Mouse (Mus musculus) ovary, adult 2 months (tissue): Measurements from ENCODE around the gene Gm26920. TPM values are rescaled to one million over a fixed set of nuclear protein-coding genes. Genes with fewer than 3 reads are reported as not detected.

Experiments used
- polyA plus RNA-seq: library from polyadenylated mRNA; depleted of rRNA; stranded (reverse); fragments of >200 nt; gene quantifications from 2 replicates; pipeline ENCODE4 v1.2.3, GENCODE M21; 2012; rRNA removed

Gm26920 gene
- 0.17 TPM in 1 of 2 replicates, not detected in the other for polyA plus RNA-seq

DNA sequence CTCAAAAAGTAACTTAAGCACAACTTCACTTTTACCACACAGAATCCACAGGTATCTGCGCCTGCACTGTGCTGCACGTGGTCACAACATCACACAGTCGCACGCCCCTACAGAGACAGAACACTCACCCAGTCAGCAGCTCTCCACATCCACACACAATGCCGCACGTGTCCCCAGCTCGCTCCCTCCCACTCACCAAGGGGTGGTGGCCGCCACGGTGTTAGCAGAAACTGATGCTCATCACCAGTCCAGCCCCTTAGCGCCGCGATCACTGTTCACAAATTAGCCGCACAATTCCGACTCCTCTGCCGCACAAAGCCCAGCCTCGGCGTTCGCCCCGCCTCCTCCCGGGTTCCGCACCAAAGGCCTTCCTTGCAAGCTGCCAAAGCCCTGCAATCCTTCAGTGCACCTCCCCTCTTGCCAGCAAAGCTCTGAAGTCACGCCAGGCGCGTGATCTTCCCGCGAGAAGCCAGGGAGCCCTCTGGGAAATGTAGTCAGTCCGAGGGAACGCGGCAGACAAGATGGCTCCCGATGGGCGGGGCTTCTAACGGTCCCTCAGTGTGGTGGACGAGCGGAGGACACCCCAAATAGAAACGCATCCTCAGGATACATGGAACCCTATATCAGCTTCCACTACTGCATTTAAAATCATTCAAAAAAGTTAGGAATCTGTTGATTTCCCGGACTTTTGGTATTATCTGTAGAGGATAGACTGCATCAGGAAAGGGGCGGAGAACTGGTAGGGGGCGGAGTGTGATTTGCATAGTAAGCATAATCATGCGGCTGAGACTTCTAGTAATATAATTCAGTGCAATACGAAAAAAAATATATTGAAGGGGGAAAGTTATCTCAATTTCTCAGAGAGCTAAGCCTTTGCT, at the start of gene Gm26920, which contains the start of gene Zfp566:
TSS of gene Gm26920 (minus strand) at position 319 of the 878 bp plus-strand sequence.
TSS of gene Zfp566 (minus strand) at position 436 of the 878 bp plus-strand sequence.

GRCm38 (mm10) chr7:30121308-30122187, 31.3 kb upstream of the Gm26920 start, which contains the start of gene Zfp382:
TSS of gene Zfp382 (plus strand) at chr7:30121942.

GRCm38 (mm10) chr7:30094646-30095429, 4.6 kb upstream of the Gm26920 start, which contains the start of gene Zfp260:
TSS of gene Zfp260 (plus strand) at chr7:30094777.

DNA sequence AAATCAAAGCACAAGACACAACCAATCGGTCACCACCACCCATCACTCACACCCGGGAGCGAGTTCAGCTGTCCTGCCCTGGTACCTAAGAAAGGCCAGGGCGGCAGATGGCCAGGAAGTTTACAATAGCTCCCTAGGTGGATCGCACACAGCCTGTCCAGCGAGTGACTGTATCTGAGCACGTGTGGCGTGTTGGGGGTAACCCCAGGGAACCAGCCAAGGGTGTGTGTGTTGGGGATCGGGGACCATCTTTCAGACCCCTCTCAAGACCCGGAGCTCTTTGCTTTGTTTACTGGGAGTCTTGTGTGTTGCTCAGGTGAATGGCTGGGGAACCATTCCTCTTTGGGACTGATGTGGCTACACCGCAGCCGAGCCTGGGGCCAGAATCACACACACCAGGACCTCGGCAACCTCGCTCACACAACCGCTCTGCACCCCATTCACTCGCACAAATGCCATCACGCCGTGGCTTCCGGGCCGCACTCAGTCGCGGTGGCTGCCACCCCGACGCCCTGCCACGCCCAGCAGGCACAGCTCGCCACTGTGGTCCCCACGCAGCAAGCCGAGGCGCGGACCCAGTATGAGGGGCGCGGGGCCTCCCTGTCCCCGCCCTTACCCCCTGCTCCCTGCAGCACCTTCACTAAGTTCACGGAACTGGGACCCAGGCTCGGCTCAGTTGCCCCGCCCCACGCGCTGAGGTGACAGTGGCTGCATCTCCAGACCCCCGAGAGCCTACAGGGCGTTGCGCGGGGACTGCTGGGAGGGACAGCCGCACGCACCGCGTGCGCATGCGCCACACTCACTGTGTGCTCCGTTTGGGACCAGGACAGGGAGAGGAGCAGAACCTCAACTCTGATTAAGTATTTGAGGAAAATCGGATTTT, 17.8 kb downstream of the Gm26920 start, which contains the start of gene Zfp82:
TSS of gene Zfp82 (minus strand) at position 755 of the 883 bp plus-strand sequence.

DNA sequence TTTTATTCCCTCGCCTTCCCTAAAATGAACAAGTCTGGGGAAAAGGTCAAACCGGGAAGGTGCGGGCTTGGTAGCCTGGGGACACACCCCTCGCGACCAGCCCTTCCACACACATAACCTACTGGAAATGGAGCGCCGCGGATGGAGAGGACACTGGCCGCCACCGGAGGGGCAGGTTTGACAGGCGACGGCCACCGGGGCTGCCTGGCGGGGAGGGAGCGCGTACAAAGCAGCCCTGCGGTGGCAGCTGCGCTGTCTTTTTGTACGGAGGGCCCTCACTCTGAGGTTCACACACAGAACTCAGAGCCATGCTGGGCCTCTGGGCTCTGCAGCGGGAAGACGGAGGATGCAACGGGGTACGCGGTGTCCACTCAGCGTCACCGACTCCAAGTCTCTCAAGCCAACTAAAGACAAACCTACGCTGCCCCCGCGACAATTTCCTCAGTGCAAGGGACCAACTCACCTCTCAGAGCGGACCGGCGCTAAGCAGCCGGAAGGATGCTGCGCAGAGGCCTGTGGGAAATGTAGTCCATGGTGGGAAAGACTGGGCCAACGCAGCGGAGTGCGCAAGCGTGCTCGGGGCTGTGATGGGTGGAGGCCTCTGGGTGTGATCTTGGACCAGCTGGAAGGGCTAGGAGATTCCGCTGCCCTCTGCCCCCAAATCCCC, 39.2 kb downstream of the Gm26920 start, which contains the start of gene Zfp14:
TSS of gene Zfp14 (minus strand) at position 499 of the 667 bp plus-strand sequence.

Other genes with a start within 250 kb of the Gm26920 start
- 0.32 and 0.39 TPM in 2 replicates for gene Zfp940, start 236.7 kb downstream of the Gm26920 start, polyA plus RNA-seq
- 0.85 TPM in 2 replicates for gene Zfp420, start 230.4 kb downstream of the Gm26920 start, polyA plus RNA-seq
- 2.6 and 2.9 TPM in 2 replicates for gene Zfp27, start 183.8 kb downstream of the Gm26920 start, polyA plus RNA-seq
- 1.2 and 1.7 TPM in 2 replicates for gene Zfp383, start 182.2 kb downstream of the Gm26920 start, polyA plus RNA-seq
- gene Zfp74, start 136.3 kb downstream of the Gm26920 start, polyA plus RNA-seq, result 6.0 and 18.7 TPM in 2 replicates
- 6.6 TPM in 2 replicates for gene Zfp568, start 106.5 kb downstream of the Gm26920 start, polyA plus RNA-seq
- gene Zfp14, start 39.0 kb downstream of the Gm26920 start, polyA plus RNA-seq, result 3.5 TPM in 2 replicates
- gene Zfp82, start 17.5 kb downstream of the Gm26920 start, polyA plus RNA-seq, result 0.25 and 0.52 TPM in 2 replicates
- 1.4 and 1.5 TPM in 2 replicates for gene Zfp566, start 117 bp upstream of the Gm26920 start, polyA plus RNA-seq
- 16.3 and 17.8 TPM in 2 replicates for gene Zfp260, start 4.4 kb upstream of the Gm26920 start, polyA plus RNA-seq
- gene Zfp382, start 31.5 kb upstream of the Gm26920 start, polyA plus RNA-seq, result 1.4 and 1.6 TPM in 2 replicates
- 15.8 and 17.8 TPM in 2 replicates for gene Zfp146, start 79.3 kb upstream of the Gm26920 start, polyA plus RNA-seq
- 5.5 and 7.1 TPM in 2 replicates for gene Cox7a1, start 93.7 kb upstream of the Gm26920 start, polyA plus RNA-seq
- gene Capns1, start 108.4 kb upstream of the Gm26920 start, polyA plus RNA-seq, result 713 and 1,238 TPM in 2 replicates
- gene Polr2i, start 141.5 kb upstream of the Gm26920 start, polyA plus RNA-seq, result 136 and 192 TPM in 2 replicates
- 61.2 and 66.3 TPM in 2 replicates for gene Tbcb, start 141.9 kb upstream of the Gm26920 start, polyA plus RNA-seq
- not detected in 2 replicates for gene Ovol3, start 145.3 kb upstream of the Gm26920 start, polyA plus RNA-seq
- gene Thap8, start 189.7 kb upstream of the Gm26920 start, polyA plus RNA-seq, result 0.30 and 0.32 TPM in 2 replicates
- gene Wdr62, start 190.0 kb upstream of the Gm26920 start, polyA plus RNA-seq, result 28.0 and 38.0 TPM in 2 replicates
- 34.0 and 48.6 TPM in 2 replicates for gene Clip3, start 201.3 kb upstream of the Gm26920 start, polyA plus RNA-seq
- gene Alkbh6, start 218.3 kb upstream of the Gm26920 start, polyA plus RNA-seq, result 232 and 247 TPM in 2 replicates
- gene Syne4, start 224.4 kb upstream of the Gm26920 start, polyA plus RNA-seq, result 46.3 and 55.1 TPM in 2 replicates
- gene E130208F15Rik, start 231.3 kb upstream of the Gm26920 start, polyA plus RNA-seq, result 1.1 and 1.9 TPM in 2 replicates
- 30.7 and 44.4 TPM in 2 replicates for gene Sdhaf1, start 233.5 kb upstream of the Gm26920 start, polyA plus RNA-seq